Mouse (Mus musculus) megakaryocyte, adult 5-6 weeks (primary cell): ENCODE measurements around the gene Mgll. TPM values are rescaled to one million over a fixed set of nuclear protein-coding genes. Genes with fewer than 3 reads are reported as not detected.
A peak's percentile ranks its signal among the peaks of the same experiment; 100 is the strongest.

ENCODE experiments used
- ATAC-seq: 2 replicates; pipeline ENCODE4 v1.8.0; 2016; ENCODE audit warnings: mild to moderate bottlenecking, inconsistent platforms; ENCODE audit not compliant: poor library complexity, severe bottlenecking
- total RNA-seq, 2 experiments: library from RNA; stranded (forward) in 1 of 2; stranded (reverse) in 1 of 2; fragments of 153-499, 151-499 nt in 1 of 2; fragments of 221-1000, 200-1000 nt in 1 of 2; gene quantifications; 2 replicates each; pipeline versions ENCODE4 v1.2.3 to v1.2.4; 2015 to 2017

Gene Mgll
- 4.2 and 4.7 TPM in 2 replicates for total RNA-seq (2015)
- total RNA-seq (2017): 3.0 and 3.7 TPM in 2 replicates

DNA sequence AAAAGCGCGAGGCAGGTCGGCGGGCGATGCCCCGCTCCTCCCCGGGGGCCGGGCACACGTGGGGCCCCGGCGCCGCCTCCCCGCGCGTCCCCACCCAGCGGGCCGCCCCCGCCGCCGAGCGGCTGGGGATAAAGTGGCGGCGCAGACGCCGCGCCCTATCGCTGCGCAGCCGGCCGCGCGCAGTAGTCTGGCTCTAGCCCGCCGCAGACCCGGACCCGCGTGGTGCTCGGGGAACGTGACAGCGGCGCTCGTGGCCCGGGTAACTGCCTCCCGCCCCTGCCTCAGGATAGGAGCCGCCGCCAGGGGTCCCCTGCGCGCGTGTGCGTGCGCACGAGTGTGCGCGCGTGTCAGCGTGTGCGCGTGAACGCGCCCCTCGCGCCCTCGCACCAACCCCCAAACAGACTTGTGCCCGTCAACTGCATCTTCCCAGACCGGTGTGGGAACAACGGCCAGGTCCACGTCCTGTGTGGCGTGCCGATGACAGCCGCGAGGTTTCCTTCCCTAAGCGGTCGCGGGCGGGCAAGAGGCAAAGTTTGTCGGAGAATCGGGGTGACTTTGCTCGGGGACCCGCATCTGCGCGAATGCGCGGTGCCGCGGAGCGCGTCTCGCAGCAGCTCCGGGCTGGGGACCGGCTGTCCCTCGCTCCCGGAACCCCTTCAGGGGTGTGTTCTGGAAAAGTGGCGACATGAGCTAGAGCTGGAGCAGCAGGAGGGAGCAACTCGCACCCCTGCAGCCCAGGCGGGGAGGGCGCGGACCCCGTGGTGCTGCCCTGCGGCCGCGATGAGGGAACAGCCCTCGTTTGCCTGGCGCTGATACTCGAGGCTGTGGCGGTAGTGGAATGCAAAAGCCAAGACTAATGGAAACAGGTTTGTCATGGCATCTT, at the start of gene Mgll:
Gene Mgll (plus strand): TSS at position 100 of the 883 bp plus-strand sequence.
- ATAC-seq: peak; percentile 84

DNA sequence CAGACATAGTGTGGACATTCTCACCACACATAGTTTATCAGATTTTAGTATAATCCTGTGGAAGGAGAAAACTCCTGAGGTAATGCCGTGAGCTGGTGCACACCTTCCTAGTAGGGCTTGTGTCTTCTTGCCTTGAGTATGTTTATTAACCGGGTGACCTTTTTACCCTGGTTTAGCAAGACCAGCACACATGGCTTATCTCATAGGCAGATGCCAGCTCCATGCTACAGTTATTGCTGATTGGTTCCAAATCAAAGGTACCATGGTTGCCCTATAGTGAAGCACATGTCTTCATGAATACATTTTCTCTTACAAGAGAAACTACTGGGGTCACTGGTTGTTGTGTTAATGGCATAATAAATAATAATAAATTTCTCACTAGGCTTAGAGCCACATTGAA, 48.4 kb upstream of the Mgll start:
- ATAC-seq: no peak

GRCm38 (mm10) chr6:88676753-88677736, 47.2 kb upstream of the Mgll start:
- ATAC-seq: no peak

DNA sequence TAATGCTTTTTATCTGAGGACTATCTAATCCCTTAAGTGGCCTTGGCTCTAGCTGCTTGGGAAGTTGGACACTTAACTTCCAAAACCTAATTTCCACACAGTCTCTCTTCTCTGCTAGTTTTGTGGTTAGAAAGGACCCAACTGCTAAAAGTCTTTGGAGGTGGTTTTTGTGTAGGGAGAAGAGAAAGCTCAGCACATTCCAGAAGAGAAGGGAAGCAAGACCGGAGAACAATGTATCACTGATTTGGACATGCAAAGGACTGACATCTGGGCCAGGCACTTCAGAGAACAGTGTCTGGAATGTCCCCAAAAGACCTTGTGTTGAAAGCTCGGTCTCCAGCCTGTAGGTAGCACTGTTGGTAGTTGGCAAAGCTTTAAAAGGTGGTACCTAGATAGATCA, 46.5 kb upstream of the Mgll start:
- ATAC-seq: no peak

- no peak for ATAC-seq
Observed at GRCm38 (mm10) chr6:88681026-88681425, 43.2 kb upstream of the Mgll start.

GRCm38 (mm10) chr6:88683380-88684053, 40.7 kb upstream of the Mgll start:
- no peak for ATAC-seq

GRCm38 (mm10) chr6:88688171-88688570, 36.0 kb upstream of the Mgll start:
- ATAC-seq: no peak

DNA sequence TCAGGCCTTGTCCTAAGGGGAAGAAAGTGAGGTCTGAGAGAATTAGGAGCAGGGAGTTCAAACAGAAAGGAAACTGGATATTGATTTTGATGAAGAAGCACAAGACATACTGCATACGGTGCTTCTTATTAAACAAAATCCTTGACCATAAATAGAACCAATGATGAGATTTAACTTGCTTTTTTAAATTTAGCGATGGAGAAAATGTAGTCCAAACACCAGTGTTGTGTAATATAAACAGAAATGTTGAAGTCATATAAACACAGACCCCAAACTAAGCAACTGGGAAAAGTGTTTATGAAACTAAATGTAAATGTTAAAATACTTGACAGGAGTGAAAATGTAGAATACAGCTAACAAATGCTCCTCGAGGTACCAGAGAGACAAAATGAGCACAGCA, 35.5 kb upstream of the Mgll start:
- no peak for ATAC-seq

- no peak for ATAC-seq
Observed at GRCm38 (mm10) chr6:88690211-88690610, 34.0 kb upstream of the Mgll start.

DNA sequence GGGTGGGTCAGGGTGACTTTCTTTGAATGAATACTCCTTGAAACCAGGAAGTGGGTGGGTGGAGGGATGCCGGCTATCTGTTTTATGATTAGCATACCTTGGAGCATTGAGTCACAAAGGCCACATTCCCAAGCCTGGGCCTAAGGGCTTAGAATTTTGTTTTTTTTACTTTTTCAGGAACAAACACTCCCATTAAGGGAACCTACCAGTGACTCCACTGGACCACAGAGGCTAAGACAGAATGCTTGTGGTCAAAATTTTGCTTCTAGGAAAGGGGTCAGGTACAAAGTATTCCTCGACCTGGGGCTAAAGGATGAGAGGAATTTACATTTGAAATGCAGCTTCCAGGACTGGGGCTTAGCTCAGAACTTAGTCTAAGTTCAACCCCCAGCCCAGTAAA, 32.9 kb upstream of the Mgll start:
- ATAC-seq: no peak

DNA sequence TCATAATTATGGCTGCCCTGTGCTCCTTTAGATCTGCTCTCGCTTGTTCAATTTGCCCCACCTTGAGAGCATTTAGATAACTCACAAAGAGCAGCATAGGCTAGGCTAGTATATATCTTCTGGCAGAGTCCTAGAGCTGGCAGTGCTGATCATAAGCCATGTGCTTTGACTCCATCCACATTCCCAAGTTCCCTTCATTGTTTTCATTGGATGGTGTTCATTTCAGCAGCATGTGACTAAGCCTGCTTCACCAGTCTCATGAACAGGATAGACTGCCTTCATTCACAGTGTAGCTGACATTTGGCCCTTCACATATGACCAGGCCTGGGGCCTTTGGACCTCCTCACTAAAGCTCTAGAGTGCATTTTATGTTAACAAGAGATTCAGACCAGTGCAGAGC, 21.3 kb upstream of the Mgll start:
- ATAC-seq: no peak

GRCm38 (mm10) chr6:88703731-88704130, 20.5 kb upstream of the Mgll start:
- ATAC-seq: no peak

- ATAC-seq: peak; percentile 27; the same call in 1 of the 2 replicates
Observed at GRCm38 (mm10) chr6:88708401-88709278, 15.6 kb upstream of the Mgll start.

GRCm38 (mm10) chr6:88709279-88709575, 15.0 kb upstream of the Mgll start:
- no peak for ATAC-seq

DNA sequence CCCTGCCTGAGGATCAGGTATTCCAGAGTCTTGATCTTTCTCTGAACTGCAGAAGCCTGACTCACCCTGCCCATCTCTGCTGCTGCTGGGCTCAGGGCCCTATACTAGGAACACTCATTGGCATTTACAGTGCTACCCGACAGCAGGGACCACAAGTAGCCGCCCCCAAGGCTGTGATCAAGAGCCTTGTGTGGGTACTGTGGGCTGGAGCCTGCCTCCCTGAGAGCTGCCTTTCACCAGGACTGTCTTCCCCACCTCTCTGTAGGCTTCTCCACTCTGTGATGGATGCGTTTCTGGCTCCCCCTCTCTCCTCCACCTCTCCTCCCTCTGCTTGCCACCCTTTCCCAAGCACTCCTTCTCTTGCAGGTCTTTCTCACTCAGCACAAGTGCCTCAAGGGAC, 12.9 kb upstream of the Mgll start:
- no peak for ATAC-seq

DNA sequence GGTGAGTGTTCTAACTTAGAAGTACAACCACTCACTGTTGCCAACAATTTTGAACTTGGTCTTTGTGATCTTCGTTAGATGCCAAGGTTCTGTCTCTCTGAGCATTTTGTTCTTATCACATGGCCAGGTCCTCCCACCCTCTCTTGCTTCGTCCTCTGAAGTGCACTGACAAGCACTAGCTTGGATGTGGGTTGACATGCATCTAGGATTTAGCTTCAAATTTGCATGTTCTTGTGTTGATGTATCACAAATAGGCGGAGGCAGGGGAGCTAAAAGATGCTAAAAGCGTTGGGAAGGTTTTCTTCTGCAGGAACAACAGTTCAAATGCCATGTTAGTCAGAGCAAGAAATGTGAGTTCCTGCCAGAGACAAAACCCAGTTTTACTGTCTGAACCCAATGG, 12.1 kb upstream of the Mgll start:
- no peak for ATAC-seq

- ATAC-seq: no peak
Observed at GRCm38 (mm10) chr6:88713320-88713719, 10.9 kb upstream of the Mgll start.

GRCm38 (mm10) chr6:88714200-88714674, 10.0 kb upstream of the Mgll start:
- ATAC-seq: peak; percentile 71

DNA sequence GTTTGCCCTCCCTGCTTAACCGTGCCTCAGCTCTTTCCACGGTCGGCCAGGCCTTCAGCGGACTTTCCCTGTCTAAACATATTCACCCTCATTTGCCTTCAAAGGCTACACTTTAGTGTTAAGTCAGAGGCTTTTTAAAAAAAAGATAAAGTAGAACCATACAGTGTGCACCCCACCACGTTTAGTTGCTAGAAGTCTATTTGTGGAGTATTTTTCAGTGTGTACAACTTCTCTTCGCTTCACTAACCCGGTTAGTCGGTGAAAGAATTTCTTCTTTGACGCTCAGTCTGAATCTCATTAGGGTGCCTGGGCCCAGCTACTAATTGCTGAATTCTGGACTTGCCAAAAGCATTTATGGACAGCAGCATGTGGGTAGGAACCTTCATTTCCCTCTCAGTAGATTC, 8.8 kb upstream of the Mgll start:
- ATAC-seq: no peak

GRCm38 (mm10) chr6:88715966-88716365, 8.2 kb upstream of the Mgll start:
- ATAC-seq: no peak
